Mouse (Mus musculus) kidney, embryonic 15.5 days (tissue): ENCODE data around the gene Ugt2b34. TPM values are rescaled to one million over a fixed set of nuclear protein-coding genes. Genes with fewer than 3 reads are reported as not detected.

ENCODE experiments used
- ATAC-seq: fragments of 200-750 bp; cut with Nextera tagmentation; replicated peaks from 2 replicates; pipeline ENCODE4 v1.8.0; 2017; ENCODE audit warnings: moderate TSS enrichment; ENCODE audit not compliant: low FRiP score
- H3K27ac ChIP-seq: fragments of 300-500 bp; sonication (generic); 2 replicates; pipeline ENCODE4 v1.5.1; 2015; ENCODE audit warnings: mild to moderate bottlenecking, inconsistent platforms
- H3K27me3 ChIP-seq: fragments of 300-500 bp; sonication (generic); 2 replicates; pipeline ENCODE4 v1.6.1; 2015; ENCODE audit warnings: inconsistent platforms
- H3K36me3 ChIP-seq: fragments of 300-500 bp; sonication (generic); 2 replicates; pipeline ENCODE4 v1.6.1; 2015; ENCODE audit warnings: inconsistent platforms
- H3K4me1 ChIP-seq: fragments of 300-500 bp; sonication (generic); 2 replicates; pipeline ENCODE4 v1.6.1; 2015; ENCODE audit warnings: inconsistent platforms
- H3K4me2 ChIP-seq: fragments of 300-500 bp; sonication (generic); 2 replicates; pipeline ENCODE4 v1.6.1; 2015; ENCODE audit warnings: moderate library complexity, mild to moderate bottlenecking, inconsistent platforms
- H3K4me3 ChIP-seq: fragments of 300-500 bp; sonication (generic); replicated peaks from 2 replicates; pipeline ENCODE4 v1.5.1; 2015; ENCODE audit warnings: mild to moderate bottlenecking, inconsistent platforms
- H3K9ac ChIP-seq: fragments of 300-500 bp; sonication (generic); 2 replicates; pipeline ENCODE4 v1.6.1; 2015; ENCODE audit warnings: mild to moderate bottlenecking, inconsistent platforms
- H3K9me3 ChIP-seq: fragments of 300-500 bp; sonication (generic); replicated peaks from 2 replicates; pipeline ENCODE4 v1.6.1; 2016; ENCODE audit warnings: inconsistent platforms
- WGBS: fragments of 180-500 bp; shearing (Covaris S2); methylation state at CpG from one replicate; pipeline ENCODE4 v1.1.7; 2015; ENCODE audit warnings: mixed read lengths; 5-methylcytosine and 5-hydroxymethylcytosine counted together
- polyA plus RNA-seq: library from polyadenylated mRNA; unstranded; fragments of >200 nt; fragmentation: Nextera tagmentation; extraction: Ambion mirVana; gene quantifications from 2 replicates; pipeline ENCODE4 v1.2.1, GENCODE M21; 2015

Gene Ugt2b34
- 8.5 and 10.1 TPM in 2 replicates for polyA plus RNA-seq

DNA sequence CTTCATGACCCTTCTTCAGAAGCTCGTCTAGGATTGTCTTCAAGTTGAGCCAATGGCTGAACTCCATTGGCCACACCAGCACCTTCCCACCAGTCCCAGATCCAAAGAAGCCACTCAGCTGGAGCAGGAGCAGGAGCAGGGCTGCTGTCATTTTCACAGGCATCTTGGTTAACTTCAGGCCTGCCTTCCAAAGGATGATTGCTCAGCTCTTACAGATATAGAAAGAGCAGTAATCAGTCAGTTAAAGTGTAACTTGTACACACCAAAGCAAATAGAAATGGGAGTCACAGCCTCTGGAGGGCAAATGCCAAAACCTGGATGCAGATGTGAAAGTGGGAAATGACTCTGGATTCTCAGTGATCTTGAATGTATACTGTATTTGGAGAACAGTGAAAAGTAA is at the start of gene Ugt2b34:
TSS of gene Ugt2b34 (minus strand) at position 180 of the 400 bp plus-strand sequence.
- H3K4me3 ChIP-seq, result no peak within 1 kb of the TSS
- no peak within 1 kb of the TSS for H3K9ac ChIP-seq
- 0 out of 2 replicates have a peak, but pooled peaks have one; percentile 49 for ATAC-seq
- no peaks in the 10 kb centered on the region for H3K27me3 ChIP-seq
- H3K4me1 ChIP-seq, result no peaks in the 10 kb centered on the region
- H3K27ac ChIP-seq, result no peak within 1 kb of the TSS
- H3K9me3 ChIP-seq, result no peaks in the 10 kb centered on the region
- WGBS, result 58% methylated on average over 1 of the region's 1 CpGs
- H3K36me3 ChIP-seq, result no peaks in the 10 kb centered on the region
- H3K4me2 ChIP-seq, result no peak within 1 kb of the TSS

- H3K36me3 ChIP-seq, result no peaks in the 10 kb centered on the region
- no peak overlapping the region for H3K9ac ChIP-seq
- no peak overlapping the region for H3K4me2 ChIP-seq
- no peaks in the 10 kb centered on the region for H3K27me3 ChIP-seq
- no peak for ATAC-seq
- no peaks in the 10 kb centered on the region; the same call in 1 of the 2 replicates for H3K9me3 ChIP-seq
- no peak overlapping the region for H3K27ac ChIP-seq
- no peaks in the 10 kb centered on the region for H3K4me1 ChIP-seq
- H3K4me3 ChIP-seq, result no peak overlapping the region
- WGBS, result 79% methylated on average over 2 of the region's 2 CpGs
These were observed 35.4 kb upstream of the Ugt2b34 start for GRCm38 (mm10) chr5:86942111-86942510.

GRCm38 (mm10) chr5:86926426-86926825 is 19.7 kb upstream of the Ugt2b34 start, which contains the start of gene Ugt2b1:
Gene Ugt2b1 (minus strand): TSS chr5:86926530.
- ATAC-seq, result no peak
- Histone ChIP-seq H3K36me3 (no peaks in the 10 kb centered on the region), H3K4me1 (no peaks in the 10 kb centered on the region), H3K27ac (no peak within 1 kb of the TSS), H3K27me3 (no peaks in the 10 kb centered on the region), H3K9ac (no peak within 1 kb of the TSS), H3K9me3 (no peaks in the 10 kb centered on the region), H3K4me3 (no peak within 1 kb of the TSS), H3K4me2 (no peak within 1 kb of the TSS)
- 83% methylated on average over 2 of the region's 2 CpGs for WGBS

DNA sequence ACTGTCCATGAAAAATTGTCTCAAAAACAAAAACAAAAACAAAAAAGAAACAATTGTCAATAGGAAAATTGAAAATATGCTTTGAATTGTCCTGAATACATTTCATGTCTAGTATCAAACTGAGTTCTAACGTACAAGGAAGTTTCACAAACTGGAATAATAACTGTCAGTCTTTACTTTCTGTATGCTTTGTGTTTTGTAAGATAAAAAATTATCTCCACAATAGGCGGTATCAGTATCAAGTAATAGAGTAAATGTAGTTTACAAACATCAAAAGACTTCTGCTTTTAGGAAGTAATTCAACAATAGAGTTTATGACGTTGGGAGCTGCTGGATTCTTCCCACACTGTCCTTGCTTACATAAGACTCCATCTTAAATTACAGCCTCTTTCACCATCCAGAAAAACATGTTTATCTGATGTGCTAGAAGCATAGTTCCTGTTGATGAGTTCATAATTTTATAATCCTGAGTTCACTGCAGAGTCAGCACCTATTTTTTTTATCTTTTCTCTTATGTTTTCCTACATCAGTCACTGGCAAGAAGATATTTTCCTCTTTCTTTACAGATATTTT is 14.0 kb upstream of the Ugt2b34 start:
- Histone ChIP-seq H3K4me2 (no peak overlapping the region), H3K36me3 (no peaks in the 10 kb centered on the region), H3K4me3 (no peak overlapping the region), H3K27me3 (no peaks in the 10 kb centered on the region), H3K9ac (no peak overlapping the region), H3K4me1 (no peaks in the 10 kb centered on the region), H3K9me3 (no peaks in the 10 kb centered on the region), H3K27ac (no peak overlapping the region)
- 59% methylated on average over 3 of the region's 3 CpGs for WGBS
- ATAC-seq, result no peak

- no peak overlapping the region for H3K4me2 ChIP-seq
- no peaks in the 10 kb centered on the region for H3K9me3 ChIP-seq
- ATAC-seq, result no peak
- no peak overlapping the region for H3K27ac ChIP-seq
- 76% methylated on average over 3 of the region's 3 CpGs for WGBS
- H3K4me1 ChIP-seq, result no peaks in the 10 kb centered on the region
- no peak overlapping the region for H3K9ac ChIP-seq
- no peak overlapping the region for H3K4me3 ChIP-seq
- H3K27me3 ChIP-seq, result no peaks in the 10 kb centered on the region
- H3K36me3 ChIP-seq, result no peaks in the 10 kb centered on the region
These were observed 4.8 kb upstream of the Ugt2b34 start for GRCm38 (mm10) chr5:86911357-86912099.

DNA sequence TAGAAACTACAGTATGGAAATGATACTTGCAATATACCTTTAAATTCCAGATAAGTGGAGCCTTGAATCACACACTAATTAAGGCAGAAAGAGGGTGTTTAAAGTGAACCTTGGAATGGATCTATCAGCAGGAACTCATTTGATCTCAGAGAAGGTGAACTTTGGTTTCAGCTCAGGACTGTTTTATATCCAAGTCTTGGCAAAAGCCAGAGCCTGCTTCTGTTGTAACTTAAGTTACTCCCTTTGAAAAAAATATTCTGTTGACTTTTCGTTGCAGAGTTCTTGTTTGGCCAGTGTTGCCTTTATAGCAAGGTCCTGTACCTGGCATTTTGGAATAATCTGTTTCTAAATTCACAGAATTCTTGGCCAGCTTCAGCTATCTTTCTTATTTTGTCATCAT is 4.0 kb upstream of the Ugt2b34 start:
- ATAC-seq, result no peak
- H3K36me3 ChIP-seq, result no peaks in the 10 kb centered on the region
- H3K4me3 ChIP-seq, result no peak overlapping the region
- no peak overlapping the region for H3K27ac ChIP-seq
- no peak overlapping the region for H3K4me2 ChIP-seq
- H3K9ac ChIP-seq, result no peak overlapping the region
- 54% methylated on average over 1 of the region's 1 CpGs for WGBS
- H3K27me3 ChIP-seq, result no peaks in the 10 kb centered on the region
- no peaks in the 10 kb centered on the region for H3K9me3 ChIP-seq
- H3K4me1 ChIP-seq, result no peaks in the 10 kb centered on the region

- WGBS, result 85% methylated on average over 1 of the region's 1 CpGs
These were observed 16.8 kb downstream of the Ugt2b34 start for GRCm38 (mm10) chr5:86889933-86890332.

DNA sequence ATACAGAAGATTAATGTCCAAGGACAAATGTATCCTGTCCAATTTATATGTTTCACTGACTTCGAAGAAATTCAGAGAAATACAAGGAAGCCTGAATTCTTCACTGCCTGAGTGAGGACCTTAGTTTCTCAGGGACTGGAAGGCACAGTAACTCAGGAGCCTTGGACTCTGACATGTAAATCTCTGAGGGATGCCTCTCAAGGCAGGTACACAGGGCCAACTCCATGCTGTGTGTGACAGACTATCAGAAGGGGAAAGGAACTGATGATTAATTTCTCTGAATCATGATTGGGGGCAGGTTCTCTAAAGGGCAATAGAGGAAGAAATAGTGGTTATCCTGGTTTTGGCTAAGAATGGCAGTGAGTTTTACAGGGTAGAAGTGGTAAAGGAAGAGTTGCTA is 18.3 kb downstream of the Ugt2b34 start:
- Histone ChIP-seq H3K9ac (no peak overlapping the region), H3K27me3 (no peaks in the 10 kb centered on the region), H3K9me3 (no peaks in the 10 kb centered on the region), H3K36me3 (no peaks in the 10 kb centered on the region), H3K4me2 (no peak overlapping the region), H3K4me3 (no peak overlapping the region), H3K4me1 (no peaks in the 10 kb centered on the region), H3K27ac (no peak overlapping the region)
- ATAC-seq, result no peak
- 57% methylated on average over 1 of the region's 1 CpGs for WGBS

More at GRCm38 (mm10) chr5:86889933-86890332, 16.8 kb downstream of the Ugt2b34 start:
- Histone ChIP-seq H3K4me2 (no peak overlapping the region), H3K4me3 (no peak overlapping the region), H3K9me3 (no peaks in the 10 kb centered on the region; the same call in 1 of the 2 replicates), H3K27me3 (no peaks in the 10 kb centered on the region), H3K9ac (no peak overlapping the region), H3K27ac (no peak overlapping the region), H3K4me1 (no peaks in the 10 kb centered on the region), H3K36me3 (no peaks in the 10 kb centered on the region)
- ATAC-seq, result no peak

GRCm38 (mm10) chr5:86887081-86887480 is 19.7 kb downstream of the Ugt2b34 start:
- H3K27me3 ChIP-seq, result no peaks in the 10 kb centered on the region
- ATAC-seq, result no peak
- H3K4me3 ChIP-seq, result no peak overlapping the region
- H3K4me2 ChIP-seq, result no peak overlapping the region
- no peak overlapping the region for H3K27ac ChIP-seq
- 68% methylated on average over 1 of the region's 1 CpGs for WGBS
- no peaks in the 10 kb centered on the region for H3K36me3 ChIP-seq
- H3K4me1 ChIP-seq, result no peaks in the 10 kb centered on the region
- no peak overlapping the region for H3K9ac ChIP-seq
- no peaks in the 10 kb centered on the region for H3K9me3 ChIP-seq

- Histone ChIP-seq H3K4me3 (no peak overlapping the region), H3K9me3 (no peaks in the 10 kb centered on the region), H3K36me3 (no peaks in the 10 kb centered on the region), H3K27ac (no peak overlapping the region), H3K9ac (no peak overlapping the region), H3K4me2 (no peak overlapping the region), H3K27me3 (no peaks in the 10 kb centered on the region), H3K4me1 (no peaks in the 10 kb centered on the region)
- ATAC-seq, result no peak
- WGBS, result 51% methylated on average over 3 of the region's 3 CpGs
These were observed 20.1 kb downstream of the Ugt2b34 start for GRCm38 (mm10) chr5:86886620-86887019.

DNA sequence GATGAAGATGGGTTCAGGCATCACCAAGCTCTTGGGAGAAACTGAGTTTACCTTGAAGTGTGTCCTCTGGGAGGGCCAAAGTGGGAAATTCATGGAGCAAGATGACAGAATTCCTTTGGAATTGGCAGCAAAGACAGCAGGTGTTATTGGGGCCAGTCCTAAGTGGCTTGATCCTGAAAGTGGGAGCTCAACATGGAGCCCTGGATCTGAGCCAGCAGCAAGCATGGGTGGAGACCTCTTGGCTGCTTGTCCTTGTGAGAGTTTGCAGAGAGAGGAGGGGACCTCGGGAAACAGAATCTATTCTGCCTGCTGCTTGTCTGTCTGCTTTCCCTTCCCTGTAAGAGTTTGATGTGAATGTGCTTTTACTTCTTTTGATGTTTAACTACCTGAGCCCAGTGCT is 34.9 kb downstream of the Ugt2b34 start:
- Histone ChIP-seq H3K4me3 (no peak overlapping the region), H3K36me3 (no peaks in the 10 kb centered on the region), H3K4me2 (no peak overlapping the region), H3K9ac (no peak overlapping the region), H3K4me1 (no peaks in the 10 kb centered on the region), H3K27ac (no peak overlapping the region), H3K27me3 (no peaks in the 10 kb centered on the region), H3K9me3 (no peaks in the 10 kb centered on the region)
- ATAC-seq, result no peak
- WGBS, result 45% methylated on average over 1 of the region's 1 CpGs

DNA sequence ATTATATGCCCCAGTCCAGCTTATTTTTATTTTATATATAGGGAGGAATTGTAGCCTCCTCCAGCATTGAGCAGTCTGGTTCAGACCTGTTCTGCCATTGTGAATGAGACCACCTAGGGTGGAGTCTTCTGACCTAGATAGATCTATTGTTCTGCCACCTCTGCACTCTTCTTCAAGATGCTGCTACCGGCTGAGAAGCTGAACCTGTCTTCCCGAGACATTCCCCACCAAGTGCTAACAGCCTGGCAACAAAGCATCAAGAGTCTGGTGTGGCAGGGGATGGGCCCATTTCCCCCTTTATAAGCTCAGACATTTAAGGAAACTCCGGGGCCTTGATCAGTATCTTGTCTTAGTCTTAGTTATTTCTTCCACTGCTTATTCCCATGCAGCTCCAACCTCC is 48.4 kb downstream of the Ugt2b34 start:
- H3K36me3 ChIP-seq, result no peaks in the 10 kb centered on the region
- 54% methylated on average over 3 of the region's 3 CpGs for WGBS
- ATAC-seq, result no peak

More for the DNA sequence above, 48.4 kb downstream of the Ugt2b34 start:
- H3K9me3 ChIP-seq, result no peaks in the 10 kb centered on the region
- H3K4me2 ChIP-seq, result no peak overlapping the region
- H3K4me3 ChIP-seq, result no peak overlapping the region
- no peak overlapping the region for H3K27ac ChIP-seq
- no peaks in the 10 kb centered on the region for H3K27me3 ChIP-seq
- H3K4me1 ChIP-seq, result no peaks in the 10 kb centered on the region
- no peak overlapping the region for H3K9ac ChIP-seq
